Mouse (Mus musculus): ENCODE results near the gene Fam169a.
"Not testable (repeated sequence)": the region's sequence is repeated elsewhere in the genome, so short reads cannot be mapped to it uniquely, and the experiment has no call there.

Fam169a gene

DNA sequence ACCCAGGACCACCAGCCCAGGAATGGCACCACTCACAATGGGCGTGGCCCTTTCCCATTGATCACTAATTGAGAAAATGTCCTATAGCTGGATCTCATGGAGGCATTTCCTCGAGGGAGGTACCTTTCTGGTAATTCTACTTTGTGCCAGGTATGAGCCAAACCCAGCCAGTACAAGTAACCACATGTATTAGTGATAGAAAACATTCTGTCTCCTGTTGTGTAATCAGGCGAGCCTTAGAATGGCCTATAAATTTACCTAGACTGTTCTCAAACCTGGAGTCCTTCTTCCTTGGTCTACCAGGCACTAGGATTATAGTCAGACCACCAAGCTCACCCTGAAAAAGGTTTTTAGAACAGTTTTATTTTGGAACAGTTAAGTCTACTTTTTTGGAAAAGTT lies 54.3 kb downstream of the Fam169a start:
- ChIA-PET CTCF (no interaction called here), POLR2A (interaction anchor here in 1 of 4 experiments (0.7 to 2.0 kb wide), 2 partner anchors 16 to 34 kb away, joined by 3 to 7 read pairs; partner anchors contain the start of genes Gfm2 and Nsa2)

DNA sequence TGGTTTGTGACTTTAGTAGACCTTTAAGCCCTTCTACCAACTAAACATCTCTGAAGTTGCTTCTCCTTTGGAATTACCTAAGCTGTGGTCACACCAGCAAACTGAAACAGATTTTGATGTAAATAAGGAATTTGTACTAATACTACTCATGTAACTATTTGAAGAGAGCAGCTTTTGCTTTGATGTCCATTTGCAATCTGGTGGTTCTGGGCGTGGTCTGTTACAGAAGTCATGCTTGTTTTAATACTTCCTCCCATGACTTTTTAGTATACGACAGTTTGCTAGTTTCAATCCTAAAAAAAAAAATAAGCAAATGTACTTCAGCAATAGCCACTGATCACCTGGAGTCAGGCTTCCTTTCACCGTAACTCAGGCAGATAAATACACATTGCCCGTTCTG lies 62.6 kb downstream of the Fam169a start:
- CTCF ChIA-PET: not testable (repeated sequence)
- POLR2A ChIA-PET: interaction anchor here in 1 of 4 experiments (1.5 kb wide), 1 partner anchor 13 kb away, joined by 5 read pairs; no protein-coding TSS in a partner anchor

DNA sequence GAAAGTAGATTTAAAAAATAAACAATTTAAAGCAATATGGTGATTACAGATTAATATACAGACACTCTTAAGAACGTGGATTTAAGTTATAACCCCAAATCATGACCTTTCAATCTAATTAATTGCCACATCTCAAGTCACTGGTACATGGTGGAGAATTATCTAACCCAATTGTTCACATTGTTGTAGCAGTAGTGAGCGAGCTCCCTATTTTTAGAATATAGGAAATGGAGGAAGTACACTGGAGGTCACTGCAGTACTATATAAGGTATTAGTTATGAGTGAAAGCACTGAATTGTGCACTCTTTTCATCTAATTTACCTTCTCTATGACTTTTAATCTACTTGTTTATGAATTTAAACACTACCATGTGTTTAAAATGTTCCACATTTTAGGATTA lies 63.3 kb downstream of the Fam169a start:
- CTCF ChIA-PET, POLR2A ChIA-PET: not testable (repeated sequence)

DNA sequence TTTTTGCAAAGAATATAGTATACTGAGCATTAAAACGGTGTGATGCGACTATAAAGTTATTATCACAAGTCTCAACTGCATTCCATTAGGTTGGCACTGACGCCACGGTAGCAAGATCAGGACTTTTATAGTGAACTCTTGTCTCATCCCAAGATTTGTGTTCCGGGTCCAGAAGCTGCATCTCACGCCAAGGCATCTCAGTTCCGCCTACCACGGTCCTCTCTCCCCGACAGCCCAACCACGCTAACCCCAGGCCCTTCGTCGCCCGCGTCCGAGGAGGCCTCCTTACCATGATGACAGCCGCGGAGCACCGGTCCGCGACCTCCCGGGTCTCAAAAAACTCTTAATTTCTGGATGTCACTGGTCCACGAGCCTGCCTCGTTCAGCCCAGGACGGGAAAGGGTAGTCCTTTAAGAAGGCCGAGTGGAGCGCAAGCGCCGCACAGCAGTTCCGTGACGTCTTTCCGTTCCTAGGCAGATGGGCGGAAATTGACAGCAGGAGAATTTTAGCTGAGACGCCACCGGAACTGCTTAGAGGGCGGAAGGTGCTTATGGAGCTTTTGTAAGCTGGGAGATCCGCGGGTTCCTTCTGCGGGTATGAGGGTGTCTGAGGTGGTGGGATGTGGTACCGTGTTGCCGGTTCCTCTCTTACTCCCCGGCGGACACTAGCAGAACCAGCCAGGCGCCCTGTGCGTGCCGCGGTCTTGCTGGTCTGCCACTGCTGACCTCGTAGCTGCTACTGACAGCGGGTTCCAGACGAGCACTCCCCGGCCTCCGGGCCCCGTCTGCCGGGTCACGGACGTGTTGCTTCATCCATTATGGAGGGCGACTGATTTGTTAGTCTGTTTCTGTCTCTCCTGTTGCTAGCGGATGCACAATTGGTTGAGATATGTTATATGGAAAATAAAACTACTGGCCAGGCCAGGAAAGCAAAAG lies 70.6 kb downstream of the Fam169a start, which contains the start of the genes Gfm2 and Nsa2:
TSS of gene Gfm2 (plus strand) at position 472 of the 935 bp plus-strand sequence.
TSS of gene Nsa2 (minus strand) at position 472 of the 935 bp plus-strand sequence.
- ChIA-PET POLR2A (interaction anchor here (0.6 to 3.3 kb wide), 83 partner anchors 8 to 595 kb away, joined by 3 to 29 read pairs (median 4); partner anchors contain the start of genes Fam169a (in 3 of the 4), Hexb (in 2 of the 4), Col4a3bp (in 1 of the 4) and Enc1 (in 1 of the 4)), CTCF (interaction anchor here (0.8 to 1.5 kb wide), 6 partner anchors 10 to 72 kb away, joined by 3 to 7 read pairs (median 3); partner anchors contain the start of gene Gm6169 (in 1 of the 4))

DNA sequence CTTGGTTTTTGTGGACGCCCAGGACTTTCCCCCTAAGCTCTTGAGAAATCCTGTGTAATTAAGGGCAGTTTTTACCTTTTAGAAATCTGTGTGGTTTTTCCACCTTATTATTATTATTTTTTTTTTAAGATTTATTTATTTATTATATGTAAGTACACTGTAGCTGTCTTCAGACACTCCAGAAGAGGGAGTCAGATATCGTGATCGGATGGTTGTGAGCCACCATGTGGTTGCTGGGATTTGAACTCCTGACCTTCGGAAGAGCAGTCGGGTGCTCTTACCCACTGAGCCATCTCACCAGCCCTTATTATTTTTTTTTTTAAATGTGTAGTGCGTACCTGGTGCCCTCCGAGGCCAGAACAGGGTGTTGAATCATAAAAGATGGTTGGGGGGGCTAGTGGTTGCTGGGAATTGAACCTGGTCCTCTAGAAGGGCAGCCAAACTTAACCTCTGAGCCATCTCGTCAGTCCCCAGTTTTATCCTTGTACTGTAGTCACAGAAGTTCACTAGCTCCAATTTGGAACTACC lies 71.4 kb downstream of the Fam169a start:
- POLR2A ChIA-PET: interaction anchor here (0.6 to 3.3 kb wide), 82 partner anchors 8 to 596 kb away, joined by 3 to 29 read pairs (median 4); partner anchors contain the start of genes Fam169a (in 3 of the 4), Hexb (in 2 of the 4), Col4a3bp (in 1 of the 4) and Enc1 (in 1 of the 4)
- CTCF ChIA-PET: interaction anchor here (0.6 to 1.5 kb wide), 10 partner anchors 10 to 415 kb away, joined by 3 to 7 read pairs (median 3); partner anchors contain the start of gene Gm6169 (in 1 of the 4)

DNA sequence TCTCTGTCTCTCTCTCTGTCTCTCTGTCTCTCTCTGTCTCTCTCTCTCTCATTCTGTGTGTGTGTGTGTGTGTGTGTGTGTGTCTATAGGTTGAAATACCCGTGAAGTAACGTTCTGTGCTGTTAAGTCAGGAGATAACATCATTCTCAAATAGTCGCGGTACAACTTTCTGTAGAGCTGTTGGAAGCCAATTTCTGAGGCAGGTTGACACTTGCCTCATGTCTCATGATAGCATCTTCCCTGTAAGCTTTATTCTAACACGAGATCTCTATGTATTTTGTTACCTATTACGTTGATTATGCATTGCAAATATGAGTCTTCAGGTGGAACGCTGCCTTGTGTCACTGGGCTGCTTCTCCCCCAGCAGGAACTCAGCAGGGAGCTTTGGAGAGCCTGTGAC lies 75.2 kb downstream of the Fam169a start:
- CTCF ChIA-PET: interaction anchor here in 1 of 4 experiments (1.0 kb wide), 1 partner anchor 75 kb away, joined by 4 read pairs; the partner anchor contains the start of gene Fam169a
- POLR2A ChIA-PET: interaction anchor here in 3 of 4 experiments (0.7 to 1.8 kb wide), 5 partner anchors 43 to 318 kb away, joined by 3 to 6 read pairs (median 3); partner anchors contain the start of gene Hexb (in 1 of the 3)

DNA sequence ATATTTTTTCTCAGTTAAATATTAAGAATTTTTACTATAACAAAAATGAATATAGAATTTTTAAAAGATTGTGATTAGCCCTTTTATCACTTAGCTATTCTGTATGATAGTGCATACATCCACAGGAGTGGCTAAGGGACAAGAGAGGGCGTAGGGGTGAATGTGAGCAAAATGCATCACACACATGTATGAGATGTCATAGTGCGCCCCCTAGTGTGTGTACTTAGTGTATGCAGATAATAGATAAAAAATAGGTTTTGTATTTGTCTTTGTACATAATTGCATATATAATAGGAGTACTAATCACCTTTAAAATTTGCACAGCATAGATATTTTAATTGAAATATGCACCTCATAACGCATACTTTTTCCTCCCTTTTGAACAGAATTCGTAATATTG lies 78.7 kb downstream of the Fam169a start:
- ChIA-PET CTCF (interaction anchor here in 1 of 4 experiments (0.5 kb wide), 1 partner anchor 12 kb away, joined by 8 read pairs; no protein-coding TSS in a partner anchor), POLR2A (interaction anchor here in 1 of 4 experiments (0.7 to 1.7 kb wide), 5 partner anchors 8 to 517 kb away, joined by 3 to 7 read pairs (median 3); partner anchors contain the start of genes Gfm2 and Nsa2)

DNA sequence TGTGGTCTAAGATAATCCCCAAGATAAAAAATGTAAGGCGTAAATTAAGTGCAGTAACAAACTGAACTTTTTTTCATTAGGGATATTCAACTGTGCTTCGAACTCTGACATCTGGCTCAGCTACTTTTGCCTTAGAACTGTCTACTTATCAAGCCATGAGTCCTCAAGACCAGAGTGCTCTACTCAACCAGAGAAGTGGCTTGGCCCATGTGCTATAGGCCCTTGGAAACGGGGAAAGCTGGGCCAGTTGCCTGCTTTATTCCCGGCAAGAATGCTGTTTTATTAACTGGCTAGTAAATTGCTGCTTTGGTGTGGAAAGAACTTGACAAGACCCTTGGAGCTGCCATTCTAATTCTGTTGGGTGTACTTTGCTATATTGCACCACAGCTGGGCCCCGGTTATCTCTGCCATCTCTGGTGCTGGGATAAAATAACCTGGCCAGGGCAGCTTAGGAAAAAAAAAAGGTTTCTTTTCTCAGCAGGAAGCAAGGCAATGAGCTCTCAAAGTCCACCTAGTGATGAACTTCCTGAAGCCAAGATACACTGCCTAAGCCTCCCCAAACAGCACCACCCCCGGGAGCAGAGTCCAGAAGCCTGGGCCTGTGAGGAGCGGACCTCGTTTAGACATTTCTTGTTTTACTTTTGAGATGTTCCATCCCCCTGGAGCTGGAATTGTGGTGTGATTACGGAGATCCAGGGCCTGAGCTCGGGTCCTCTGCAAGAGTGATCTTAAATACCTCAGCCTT lies 108.6 kb downstream of the Fam169a start:
- CTCF ChIA-PET: interaction anchor here in 1 of 4 experiments (0.7 kb wide), 1 partner anchor 33 kb away, joined by 3 read pairs; no protein-coding TSS in a partner anchor
- POLR2A ChIA-PET: interaction anchor here in 3 of 4 experiments (1.0 to 16.0 kb wide), 11 partner anchors 9 to 310 kb away, joined by 3 to 247 read pairs (median 8); partner anchors contain the start of genes Gfm2 (in 3 of the 3), Nsa2 (in 3 of the 3) and Hexb (in 2 of the 3)

DNA sequence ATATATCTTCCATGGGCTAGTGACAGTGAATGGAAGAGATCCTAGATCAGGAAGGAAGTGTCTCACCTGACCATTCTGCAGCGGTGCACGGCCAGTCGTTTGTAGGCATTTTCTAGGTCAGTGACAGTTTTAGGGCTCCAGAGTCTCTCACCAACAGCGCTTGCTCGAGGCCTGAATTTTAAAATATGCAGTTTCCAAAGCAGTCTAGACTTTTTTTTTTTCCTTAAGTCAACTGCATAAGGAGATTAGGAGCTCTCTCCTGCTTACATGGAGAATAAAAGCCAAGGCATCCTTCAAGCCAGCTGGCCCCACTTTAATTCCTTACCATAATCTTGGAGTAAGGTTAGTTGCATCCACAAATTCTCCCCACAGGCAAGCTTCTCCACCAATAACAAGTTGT lies 109.6 kb downstream of the Fam169a start:
- ChIA-PET CTCF (interaction anchor here in 1 of 4 experiments (0.5 to 0.7 kb wide), 2 partner anchors 13 to 38 kb away, joined by 3 to 4 read pairs; no protein-coding TSS in a partner anchor), POLR2A (interaction anchor here in 3 of 4 experiments (0.5 to 16.0 kb wide), 13 partner anchors 9 to 853 kb away, joined by 3 to 247 read pairs (median 7); partner anchors contain the start of genes Gfm2 (in 2 of the 3), Hexb (in 2 of the 3) and Nsa2 (in 2 of the 3))

DNA sequence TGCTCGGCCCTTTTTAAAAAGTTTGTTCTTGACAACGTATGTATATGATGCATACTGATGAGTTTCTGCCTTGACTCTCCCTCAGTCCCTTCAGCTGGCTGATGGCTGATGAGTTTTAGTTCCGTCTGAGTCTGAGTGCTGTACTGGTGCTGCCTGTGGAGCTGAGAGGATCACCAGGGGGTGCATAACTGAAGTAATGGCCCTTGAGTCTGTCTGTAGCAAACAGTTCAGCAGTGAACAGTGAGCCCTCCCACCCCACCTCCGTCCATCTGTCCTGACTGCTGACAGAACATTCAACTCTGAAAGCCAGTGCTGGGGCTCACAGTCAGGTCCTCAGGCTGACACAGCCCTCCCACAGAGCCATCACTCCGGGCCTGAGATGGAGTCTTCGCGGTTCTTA lies 111.9 kb downstream of the Fam169a start:
- ChIA-PET CTCF (interaction anchor here in 1 of 4 experiments (1.2 kb wide), 1 partner anchor 79 kb away, joined by 3 read pairs; the partner anchor contains the start of gene Gm6169), POLR2A (interaction anchor here (0.6 to 16.0 kb wide), 11 partner anchors 13 to 260 kb away, joined by 3 to 247 read pairs (median 7); partner anchors contain the start of genes Gfm2 (in 2 of the 4), Hexb (in 2 of the 4) and Nsa2 (in 2 of the 4))

DNA sequence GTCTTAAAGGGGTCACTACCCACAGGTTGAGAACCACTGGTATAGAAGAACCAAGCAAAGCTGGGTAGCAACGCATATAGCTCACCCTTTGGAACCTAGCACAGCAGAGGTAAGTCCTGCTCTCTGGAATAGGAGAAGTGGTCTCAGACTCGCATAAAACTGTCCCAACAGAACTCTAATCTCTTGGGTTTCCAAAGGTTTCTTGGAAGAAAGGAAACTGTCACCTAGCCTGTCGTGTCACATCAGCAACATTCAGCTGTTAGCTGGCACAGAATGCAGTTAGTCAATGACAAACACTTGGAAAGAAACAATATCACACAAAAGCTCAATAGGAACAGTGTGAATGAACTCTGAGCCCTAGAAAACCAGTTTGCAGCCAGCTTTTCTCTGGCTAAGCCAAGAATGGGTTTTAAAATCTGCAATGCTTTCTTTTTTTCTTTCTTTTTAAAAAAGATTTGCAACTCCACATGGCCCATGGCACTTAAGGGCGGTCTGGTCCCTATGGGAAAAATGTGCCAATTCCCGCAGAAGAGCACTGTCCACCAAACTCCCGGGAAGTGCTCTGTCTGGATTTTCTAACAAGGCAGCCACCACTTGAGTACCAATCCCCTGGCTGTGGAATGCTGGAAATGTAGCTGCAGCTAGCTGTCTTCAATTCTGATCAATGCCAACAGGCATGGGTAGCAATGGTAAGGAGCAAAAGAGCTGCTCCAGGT lies 113.2 kb downstream of the Fam169a start:
- ChIA-PET CTCF (interaction anchor here in 1 of 4 experiments (1.2 to 1.3 kb wide), 2 partner anchors 15 to 37 kb away, joined by 3 read pairs; no protein-coding TSS in a partner anchor), POLR2A (interaction anchor here (0.5 to 16.0 kb wide), 24 partner anchors 10 to 240 kb away, joined by 3 to 247 read pairs (median 4); partner anchors contain the start of genes Gfm2 (in 3 of the 4), Nsa2 (in 3 of the 4) and Hexb (in 2 of the 4))

All from embryonic stem cell, embryonic (primary cell).